Mouse (Mus musculus) lung, postnatal 0 days (tissue): Measurements from ENCODE around the gene Nt5dc3. TPM values are rescaled to one million over a fixed set of nuclear protein-coding genes. Genes with fewer than 3 reads are reported as not detected.

ENCODE experiments used
- ATAC-seq: fragments of 200-750 bp; cut with Nextera tagmentation; 2 replicates; pipeline ENCODE4 v1.8.0; 2017; ENCODE audit warnings: moderate library complexity
- DNase-seq: peaks from one replicate; pipeline ENCODE4 v3.0.0-alpha.2; 2016; ENCODE audit warnings: low spot score
- H3K27ac ChIP-seq: fragments of 300-500 bp; sonication (generic); 2 replicates; pipeline ENCODE4 v1.5.1; 2014; ENCODE audit warnings: antibody characterized with exemption, mild to moderate bottlenecking, low read length, mixed read lengths
- H3K27me3 ChIP-seq: fragments of 300-500 bp; sonication (generic); replicated peaks from 2 replicates; pipeline ENCODE4 v1.6.1; 2014; ENCODE audit warnings: low read length, mixed read lengths; ENCODE audit not compliant: insufficient read depth
- H3K36me3 ChIP-seq: fragments of 300-500 bp; sonication (generic); 2 replicates; pipeline ENCODE4 v1.6.1; 2014; ENCODE audit warnings: low read length, mixed read lengths; ENCODE audit not compliant: insufficient read depth
- H3K4me1 ChIP-seq: fragments of 300-500 bp; sonication (generic); 2 replicates; pipeline ENCODE4 v1.6.1; 2014; ENCODE audit warnings: antibody characterized with exemption, low read depth, low read length, mixed read lengths; ENCODE audit not compliant: insufficient read depth
- H3K4me2 ChIP-seq: fragments of 300-500 bp; sonication (generic); replicated peaks from 2 replicates; pipeline ENCODE4 v1.6.1; 2014; ENCODE audit warnings: low read depth, mild to moderate bottlenecking, low read length, moderate library complexity, mixed read lengths
- H3K4me3 ChIP-seq: fragments of 300-500 bp; sonication (generic); 2 replicates; pipeline ENCODE4 v1.5.1; 2014; ENCODE audit warnings: low read depth, low read length
- H3K9ac ChIP-seq: fragments of 300-500 bp; sonication (generic); replicated peaks from 2 replicates; pipeline ENCODE4 v1.6.1; 2014; ENCODE audit warnings: low read depth, mild to moderate bottlenecking
- H3K9me3 ChIP-seq: fragments of 300-500 bp; sonication (generic); 2 replicates; pipeline ENCODE4 v1.6.1; 2016; ENCODE audit warnings: low read length, mixed read lengths
- CTCF ChIP-seq: IDR thresholded peaks from 2 replicates; pipeline ENCODE4 v1.5.1; 2016; ENCODE audit warnings: antibody characterized with exemption, mild to moderate bottlenecking
- EP300 ChIP-seq: IDR thresholded peaks from 2 replicates; pipeline ENCODE4 v1.6.1; 2016; ENCODE audit warnings: antibody characterized with exemption, mild to moderate bottlenecking, control low read depth
- WGBS: fragments of 180-500 bp; shearing (Covaris S2); extraction: QIAGEN DNeasy Blood & Tissue Kit; methylation state at CpG from one replicate; pipeline ENCODE4 v1.1.7; 2014; 5-methylcytosine and 5-hydroxymethylcytosine counted together
- polyA plus RNA-seq: library from polyadenylated mRNA; unstranded; fragments of >200 nt; fragmentation: Nextera tagmentation; extraction: Ambion mirVana; gene quantifications from 2 replicates; pipeline ENCODE4 v1.2.1, GENCODE M21; 2015

Gene Nt5dc3
- polyA plus RNA-seq, 1 experiment from 2014 or later = 1.3 TPM

GRCm38 (mm10) chr10:86755816-86756502 lies 22.8 kb upstream of the Nt5dc3 start:
- H3K9ac ChIP-seq = no peak overlapping the region
- H3K27ac ChIP-seq = no peak overlapping the region
- no peaks in the 10 kb centered on the region for H3K9me3 ChIP-seq
- no peaks in the 10 kb centered on the region for H3K36me3 ChIP-seq
- no peak overlapping the region for H3K4me3 ChIP-seq
- DNase-seq = no peak
- TF ChIP-seq EP300 (no peak), CTCF (no peak)
- ATAC-seq = no peak
- no peaks in the 10 kb centered on the region for H3K4me1 ChIP-seq
- no peaks in the 10 kb centered on the region for H3K27me3 ChIP-seq
- H3K4me2 ChIP-seq = no peak overlapping the region
- WGBS = 82% methylated on average over 6 of the region's 6 CpGs

DNA sequence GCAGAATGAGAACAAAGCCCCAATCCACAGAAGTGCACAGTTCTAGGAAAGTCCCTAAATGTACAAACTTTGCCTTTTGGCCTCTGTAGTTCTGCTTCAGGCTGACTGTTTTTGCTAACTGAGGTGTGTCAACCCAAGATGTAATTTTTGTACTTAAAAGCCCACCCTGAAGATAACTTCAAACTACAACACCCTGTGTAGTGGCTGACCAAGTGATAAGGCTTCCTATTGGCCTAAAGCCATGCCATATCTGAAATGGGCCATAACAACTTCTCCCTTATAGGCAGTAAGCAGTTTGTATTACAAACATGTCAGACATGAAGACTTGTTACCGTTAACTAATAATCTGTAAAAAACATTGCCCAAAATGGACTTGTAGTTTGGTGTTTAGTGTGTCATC lies 21.1 kb upstream of the Nt5dc3 start:
- no peaks in the 10 kb centered on the region for H3K36me3 ChIP-seq
- WGBS = 88% methylated on average over 1 of the region's 1 CpGs
- no peak for ATAC-seq
- no peak for DNase-seq
- H3K9ac ChIP-seq = no peak overlapping the region
- TF ChIP-seq EP300 (no peak), CTCF (no peak)
- no peak overlapping the region for H3K4me2 ChIP-seq
- no peaks in the 10 kb centered on the region for H3K27me3 ChIP-seq
- no peaks in the 10 kb centered on the region for H3K4me1 ChIP-seq
- no peak overlapping the region for H3K27ac ChIP-seq
- H3K4me3 ChIP-seq = no peak overlapping the region
- H3K9me3 ChIP-seq = no peaks in the 10 kb centered on the region

- WGBS = 86% methylated on average over 6 of the region's 6 CpGs
- no peak overlapping the region for H3K4me2 ChIP-seq
- no peak for ATAC-seq
Measured at GRCm38 (mm10) chr10:86758211-86758610, 20.6 kb upstream of the Nt5dc3 start.

GRCm38 (mm10) chr10:86761236-86761635 lies 17.6 kb upstream of the Nt5dc3 start:
- Histone ChIP-seq H3K4me3 (no peak overlapping the region), H3K9me3 (no peaks in the 10 kb centered on the region), H3K27ac (no peak overlapping the region), H3K27me3 (no peaks in the 10 kb centered on the region), H3K36me3 (no peaks in the 10 kb centered on the region), H3K9ac (no peak overlapping the region), H3K4me1 (no peaks in the 10 kb centered on the region), H3K4me2 (no peak overlapping the region)
- 58% methylated on average over 1 of the region's 1 CpGs for WGBS
- TF ChIP-seq EP300 (no peak), CTCF (no peak)
- ATAC-seq (no peak), DNase-seq (no peak)

More at GRCm38 (mm10) chr10:86758211-86758610, 20.6 kb upstream of the Nt5dc3 start:
- H3K9me3 ChIP-seq = no peaks in the 10 kb centered on the region
- TF ChIP-seq EP300 = no peak
- TF ChIP-seq CTCF = no peak
- H3K9ac ChIP-seq = no peak overlapping the region
- H3K27ac ChIP-seq = no peak overlapping the region
- H3K27me3 ChIP-seq = no peaks in the 10 kb centered on the region
- H3K4me1 ChIP-seq = no peaks in the 10 kb centered on the region
- no peak for DNase-seq
- no peaks in the 10 kb centered on the region for H3K36me3 ChIP-seq
- no peak overlapping the region for H3K4me3 ChIP-seq

DNA sequence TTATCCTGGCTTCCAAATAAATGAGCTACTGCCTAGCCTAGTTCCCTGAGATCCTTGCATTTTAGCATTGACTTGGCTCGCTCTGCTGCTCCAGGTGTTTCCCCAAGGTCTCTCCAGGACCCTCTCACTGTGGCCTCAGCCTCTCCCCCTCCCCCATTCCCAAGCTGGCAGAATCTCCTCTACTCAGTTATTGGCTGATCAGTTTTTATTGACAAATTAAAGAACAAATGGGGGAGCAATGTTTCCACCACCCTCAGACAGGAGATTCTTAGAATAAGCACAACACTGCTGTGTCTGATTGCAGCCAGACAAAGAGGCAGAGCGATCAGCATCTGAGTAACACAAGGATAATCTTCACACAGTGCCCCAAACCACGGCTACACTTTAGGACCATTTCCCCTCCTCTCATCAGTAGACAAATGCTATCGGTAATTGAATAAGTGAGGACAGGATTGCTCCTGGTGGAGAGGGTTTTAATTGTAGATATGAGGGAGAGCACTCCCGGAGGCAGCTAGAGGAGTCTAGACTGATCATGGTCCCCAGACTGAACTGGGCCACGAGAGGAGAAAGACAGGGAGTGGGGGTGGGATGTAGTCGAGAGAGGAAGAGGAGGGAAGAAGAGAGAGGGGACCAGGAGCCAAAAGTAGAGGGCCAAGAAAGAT lies 17.0 kb upstream of the Nt5dc3 start:
- no peak overlapping the region for H3K4me2 ChIP-seq
- no peak for DNase-seq
- no peak for ATAC-seq
- no peaks in the 10 kb centered on the region for H3K27me3 ChIP-seq
- no peaks in the 10 kb centered on the region for H3K9me3 ChIP-seq
- no peaks in the 10 kb centered on the region for H3K36me3 ChIP-seq
- H3K9ac ChIP-seq = no peak overlapping the region
- TF ChIP-seq CTCF = no peak
- no peak for TF ChIP-seq EP300
- H3K4me1 ChIP-seq = no peaks in the 10 kb centered on the region
- H3K4me3 ChIP-seq = no peak overlapping the region
- WGBS = 50% methylated on average over 7 of the region's 7 CpGs
- no peak overlapping the region for H3K27ac ChIP-seq

DNA sequence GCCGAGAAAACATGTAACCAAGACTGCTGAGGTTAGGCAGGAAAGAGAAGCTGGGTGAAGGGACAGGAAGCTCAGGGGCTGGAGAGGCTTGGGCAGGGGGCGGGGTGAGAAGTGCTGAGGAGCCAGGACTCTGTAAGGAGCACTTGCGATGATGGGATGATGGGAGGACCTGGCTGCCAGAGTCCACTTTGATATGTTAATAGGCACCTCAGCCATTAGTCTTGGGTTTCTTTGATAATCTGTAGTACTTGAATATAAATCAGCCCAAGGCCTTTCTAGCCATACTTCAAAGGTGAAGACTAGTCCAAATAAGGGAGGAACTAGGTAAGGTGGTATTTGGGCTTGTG lies 16.4 kb upstream of the Nt5dc3 start:
- H3K4me1 ChIP-seq = no peaks in the 10 kb centered on the region
- no peak overlapping the region for H3K4me2 ChIP-seq
- H3K4me3 ChIP-seq = no peak overlapping the region
- H3K9me3 ChIP-seq = no peaks in the 10 kb centered on the region
- H3K36me3 ChIP-seq = no peaks in the 10 kb centered on the region
- TF ChIP-seq CTCF = no peak
- TF ChIP-seq EP300 = no peak
- WGBS = 66% methylated on average over 3 of the region's 3 CpGs
- ATAC-seq (no peak), DNase-seq (no peak)
- no peak overlapping the region for H3K27ac ChIP-seq
- no peak overlapping the region for H3K9ac ChIP-seq
- no peaks in the 10 kb centered on the region for H3K27me3 ChIP-seq
